Mouse (Mus musculus): ENCODE data around the gene Cox14. TPM values are rescaled to one million over a fixed set of nuclear protein-coding genes. Genes with fewer than 3 reads are reported as not detected.
"Not testable (repeated sequence)": the region's sequence is repeated elsewhere in the genome, so short reads cannot be mapped to it uniquely, and the experiment has no call there.

Gene Cox14
- polyA plus RNA-seq, 1 experiment from 2014 or later = 67.5 TPM

DNA sequence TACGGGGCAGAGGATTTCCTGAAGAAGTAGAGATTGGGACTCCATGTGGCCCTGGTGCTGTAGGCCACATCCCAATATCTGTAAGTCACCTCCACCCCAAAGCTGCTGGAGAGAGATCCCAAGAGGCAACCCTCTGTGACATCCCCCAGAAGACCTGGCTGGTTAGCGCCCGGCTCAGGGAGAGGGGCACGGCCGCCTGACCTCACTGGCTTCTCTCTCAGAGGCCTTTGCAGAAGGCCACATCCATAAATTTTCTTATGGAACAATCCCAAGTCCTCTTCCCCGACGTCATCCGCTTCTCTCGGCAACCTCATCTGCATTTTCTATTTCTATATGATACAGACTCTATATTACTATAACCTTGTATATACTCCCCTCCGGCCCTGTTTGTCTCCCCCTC lies 25.7 kb upstream of the Cox14 start:
- Histone ChIP-seq H3K27me3 (peaks cover 34% of the 10 kb centered on the region), H3K4me1 (replicated peaks) (peaks cover 51% of the 10 kb centered on the region), H3K9me3 (replicated peaks) (no peaks in the 10 kb centered on the region), H3K9ac (no peak overlapping the region), H3K4me2 (no peak overlapping the region), H3K36me3 (replicated peaks) (no peaks in the 10 kb centered on the region), H3K27ac (replicated peaks) (no peak overlapping the region), H3K4me3 (replicated peaks) (no peak overlapping the region)
- no peak for ATAC-seq (ENCODE audit: insufficient read depth)
- 83% methylated on average over 10 of the region's 10 CpGs for WGBS (ENCODE audit: insufficient replicate concordance)

DNA sequence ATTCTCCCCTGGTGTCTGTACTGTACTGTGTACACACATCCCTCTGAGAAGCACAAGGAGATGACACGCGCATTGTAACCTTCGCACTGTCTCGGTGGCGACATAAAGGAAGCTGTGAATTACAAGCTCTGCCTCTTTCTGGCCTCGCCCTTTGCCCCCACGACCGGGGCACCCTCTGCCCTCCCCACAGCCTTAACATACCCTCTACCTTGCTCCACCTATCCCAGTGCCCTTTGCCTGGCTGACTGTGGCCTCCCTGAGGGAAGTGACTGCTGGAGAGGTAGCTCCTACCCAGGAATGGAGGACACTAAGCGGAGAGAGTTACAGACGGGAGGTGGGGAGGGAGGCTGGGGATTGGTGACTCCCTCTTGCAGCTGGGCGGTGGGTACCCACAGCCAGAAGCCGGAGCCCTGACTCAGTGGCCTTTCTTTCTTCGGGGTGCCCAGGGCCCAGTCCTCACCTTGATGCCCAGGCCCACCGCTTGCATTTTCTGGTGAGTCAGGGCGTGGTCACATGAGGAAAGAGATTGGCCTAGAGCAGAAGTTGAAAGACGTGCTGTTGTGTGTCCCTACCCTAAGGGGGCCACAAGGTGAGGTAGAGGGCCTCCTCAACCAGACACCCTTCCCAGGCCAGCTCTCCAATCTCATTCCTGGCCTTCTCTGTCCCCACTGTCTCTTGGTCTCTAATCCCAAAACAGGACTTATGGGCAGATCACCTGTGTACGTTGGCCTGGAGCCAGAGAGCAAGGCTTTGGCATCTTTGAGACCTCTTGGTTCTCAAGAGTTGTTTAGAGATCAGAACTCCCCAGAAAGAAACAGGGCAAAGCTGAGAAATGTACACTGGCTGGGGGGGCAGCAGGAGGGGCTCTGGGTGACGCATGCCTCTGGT lies 25.0 kb upstream of the Cox14 start:
- Histone ChIP-seq H3K27me3 (peaks cover 27% of the 10 kb centered on the region), H3K27ac (replicated peaks) (no peak overlapping the region), H3K4me1 (replicated peaks) (peaks cover 52% of the 10 kb centered on the region), H3K9ac (no peak overlapping the region), H3K4me3 (replicated peaks) (no peak overlapping the region), H3K9me3 (replicated peaks) (no peaks in the 10 kb centered on the region), H3K4me2 (no peak overlapping the region), H3K36me3 (replicated peaks) (peaks cover under 1% of the 10 kb centered on the region; the same call in 1 of the 2 replicates)
- no peak for ATAC-seq (ENCODE audit: insufficient read depth)
- 72% methylated on average over 18 of the region's 18 CpGs for WGBS (ENCODE audit: insufficient replicate concordance)

DNA sequence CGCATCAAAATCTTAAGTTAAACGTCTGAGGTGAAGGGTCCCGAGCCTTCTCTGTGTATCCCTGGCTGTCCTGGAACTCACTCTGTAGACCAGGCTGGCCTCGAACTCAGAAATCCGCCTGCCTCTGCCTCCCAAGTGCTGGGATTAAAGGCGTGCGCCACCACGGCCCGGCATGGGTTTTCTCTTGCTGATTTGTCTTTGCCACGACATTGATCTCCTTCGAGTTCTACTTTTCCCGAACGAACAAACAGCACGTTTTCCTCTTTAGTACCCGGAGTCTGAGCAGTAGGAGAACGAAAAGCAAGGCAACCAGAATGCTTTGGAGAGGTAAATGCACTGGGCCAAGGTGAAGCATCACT lies 23.8 kb upstream of the Cox14 start:
- not testable (repeated sequence) for H3K9ac ChIP-seq; ATAC-seq (ENCODE audit: insufficient read depth); H3K9me3 ChIP-seq (replicated peaks); H3K36me3 ChIP-seq (replicated peaks); H3K27ac ChIP-seq (replicated peaks)
- peaks cover 52% of the 10 kb centered on the region for H3K4me1 ChIP-seq (replicated peaks)
- peak overlapping the region; percentile 97 for H3K4me3 ChIP-seq (replicated peaks)
- H3K4me2 ChIP-seq = peak overlapping the region; percentile 78
- WGBS (ENCODE audit: insufficient replicate concordance) = 36% methylated on average over 16 of the region's 16 CpGs
- H3K27me3 ChIP-seq = peaks cover 22% of the 10 kb centered on the region

DNA sequence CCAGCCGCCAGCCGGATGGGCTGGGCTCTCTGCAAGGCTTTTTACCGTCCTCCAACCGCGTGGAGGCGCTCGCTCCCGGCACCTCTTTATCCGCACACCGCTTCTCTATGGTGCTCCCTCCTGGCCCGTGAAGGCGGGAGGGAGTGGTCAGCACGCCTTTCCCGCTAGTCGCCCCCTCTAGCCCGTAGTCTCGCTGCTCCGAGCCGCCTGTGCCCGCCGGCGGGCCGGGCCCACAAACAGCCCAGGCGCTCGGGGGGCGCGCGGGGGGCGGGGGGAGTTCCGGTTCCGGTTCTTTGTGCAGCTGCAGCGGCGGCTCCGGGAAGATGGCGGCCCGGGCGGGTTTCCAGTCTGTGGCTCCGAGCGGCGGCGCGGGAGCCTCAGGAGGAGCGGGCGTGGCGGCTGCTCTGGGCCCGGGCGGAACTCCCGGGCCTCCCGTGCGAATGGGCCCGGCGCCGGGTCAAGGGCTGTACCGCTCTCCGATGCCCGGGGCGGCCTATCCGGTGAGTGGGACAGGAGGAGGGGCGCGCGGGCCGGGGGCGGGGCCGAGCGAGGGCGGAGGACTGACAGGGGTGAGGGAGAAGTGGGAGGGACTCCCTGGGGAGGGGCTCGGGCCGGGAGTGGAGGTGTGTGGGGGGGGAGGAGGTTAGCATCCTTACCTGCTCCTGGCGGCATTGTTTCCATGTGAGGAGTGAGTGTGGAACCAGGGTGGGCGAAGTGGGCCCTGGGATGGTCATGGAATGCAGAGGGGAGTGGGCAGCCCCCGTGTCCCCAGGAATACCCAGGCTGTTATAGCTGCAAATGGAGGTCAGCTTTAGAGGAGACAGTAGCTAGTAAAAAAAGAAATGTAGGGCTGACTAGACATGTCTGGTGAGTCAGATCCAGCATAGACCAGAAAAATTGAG lies 23.2 kb upstream of the Cox14 start, which contains the start of gene Smarcd1:
Gene Smarcd1, plus strand, starts transcription at position 131 of the 902 bp plus-strand sequence.
- peak; percentile 91 for ATAC-seq (ENCODE audit: insufficient read depth)
- Histone ChIP-seq H3K4me3 (replicated peaks) (peak within 1 kb of the TSS; percentile 97), H3K9me3 (replicated peaks) (no peaks in the 10 kb centered on the region), H3K4me2 (peak within 1 kb of the TSS; percentile 78), H3K9ac (peak within 1 kb of the TSS; percentile 92), H3K27ac (replicated peaks) (peak within 1 kb of the TSS; percentile 91), H3K36me3 (replicated peaks) (peaks cover 11% of the 10 kb centered on the region), H3K4me1 (replicated peaks) (peaks cover 52% of the 10 kb centered on the region), H3K27me3 (peaks cover 16% of the 10 kb centered on the region)
- 1% methylated on average over 71 of the region's 71 CpGs for WGBS (ENCODE audit: insufficient replicate concordance)

DNA sequence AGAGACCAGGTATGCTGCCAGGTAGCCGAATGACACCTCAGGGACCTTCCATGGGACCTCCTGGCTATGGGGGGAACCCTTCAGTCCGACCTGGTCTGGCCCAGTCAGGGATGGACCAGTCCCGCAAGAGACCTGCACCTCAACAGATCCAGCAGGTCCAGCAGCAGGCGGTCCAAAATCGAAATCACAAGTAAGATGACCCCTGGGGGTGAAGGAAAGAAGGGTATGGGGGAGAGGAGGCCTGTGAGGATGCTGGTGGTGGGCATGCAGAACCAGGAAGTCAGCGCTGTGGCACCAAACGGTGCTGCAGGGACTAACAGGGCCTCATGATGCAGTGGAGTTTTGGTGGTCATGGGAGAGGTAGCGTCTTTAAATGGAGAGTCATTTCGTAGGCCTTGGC lies 22.3 kb upstream of the Cox14 start:
- no peak for ATAC-seq (ENCODE audit: insufficient read depth)
- Histone ChIP-seq H3K9me3 (replicated peaks) (no peaks in the 10 kb centered on the region), H3K4me1 (replicated peaks) (peaks cover 52% of the 10 kb centered on the region), H3K27me3 (peaks cover 7% of the 10 kb centered on the region), H3K9ac (peak overlapping the region; percentile 92; the same call in 1 of the 2 replicates), H3K27ac (replicated peaks) (peak overlapping the region; percentile 91; the same call in 1 of the 2 replicates), H3K4me3 (replicated peaks) (peak overlapping the region; percentile 97), H3K4me2 (peak overlapping the region; percentile 78), H3K36me3 (replicated peaks) (peaks cover 20% of the 10 kb centered on the region)
- WGBS (ENCODE audit: insufficient replicate concordance) = 74% methylated on average over 9 of the region's 9 CpGs

DNA sequence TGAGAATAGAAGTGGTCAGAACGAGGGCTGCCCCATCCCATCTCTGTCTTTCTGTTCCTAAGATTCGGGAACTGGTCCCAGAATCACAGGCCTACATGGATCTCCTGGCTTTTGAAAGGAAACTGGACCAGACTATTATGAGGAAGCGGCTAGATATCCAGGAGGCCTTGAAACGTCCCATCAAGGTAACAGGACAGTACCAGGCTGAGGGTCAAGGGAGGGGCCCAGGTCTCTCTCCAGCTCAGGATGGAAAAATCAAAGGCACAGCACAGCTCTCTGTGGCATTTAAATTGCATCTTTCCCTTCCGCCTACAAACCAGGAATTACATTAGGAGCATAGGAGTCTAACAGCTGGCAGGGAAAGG lies 21.8 kb upstream of the Cox14 start:
- peaks cover 25% of the 10 kb centered on the region for H3K36me3 ChIP-seq (replicated peaks)
- H3K4me2 ChIP-seq = no peak overlapping the region
- H3K27me3 ChIP-seq = peaks cover 3% of the 10 kb centered on the region
- H3K4me1 ChIP-seq (replicated peaks) = peaks cover 50% of the 10 kb centered on the region
- no peak overlapping the region for H3K27ac ChIP-seq (replicated peaks)
- no peak overlapping the region for H3K9ac ChIP-seq
- no peaks in the 10 kb centered on the region for H3K9me3 ChIP-seq (replicated peaks)
- no peak overlapping the region for H3K4me3 ChIP-seq (replicated peaks)
- ATAC-seq (ENCODE audit: insufficient read depth) = no peak
- 81% methylated on average over 5 of the region's 5 CpGs for WGBS (ENCODE audit: insufficient replicate concordance)

DNA sequence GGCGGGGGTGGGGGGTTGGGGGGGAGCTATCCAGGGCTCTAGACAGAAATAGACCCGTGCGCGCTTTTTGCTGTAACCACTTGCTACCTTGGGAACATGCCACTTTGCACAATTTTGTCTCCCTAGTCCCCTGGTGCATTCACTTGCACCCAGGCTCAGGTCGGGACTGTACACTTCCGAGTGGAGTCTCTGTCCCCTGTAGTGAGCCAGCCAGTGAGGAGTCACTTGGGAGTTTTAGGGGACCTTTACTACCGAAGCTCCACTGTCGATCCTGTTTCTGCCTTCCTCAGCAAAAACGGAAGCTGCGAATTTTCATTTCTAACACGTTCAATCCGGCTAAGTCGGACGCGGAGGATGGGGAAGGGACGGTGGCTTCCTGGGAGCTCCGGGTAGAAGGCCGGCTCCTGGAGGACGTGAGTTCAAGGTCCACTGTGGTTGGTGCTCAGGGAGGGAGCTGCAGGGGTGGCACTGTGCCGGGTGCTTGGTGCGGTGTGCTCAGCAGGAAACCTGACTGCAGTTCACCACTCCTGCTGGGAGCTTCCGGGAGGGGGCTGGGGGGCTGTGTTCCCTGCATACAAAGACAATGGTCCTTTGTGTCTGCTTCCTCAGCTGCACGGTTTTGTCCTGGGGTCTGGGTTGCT lies 21.3 kb upstream of the Cox14 start:
- Histone ChIP-seq H3K27me3 (no peaks in the 10 kb centered on the region; the same call in 1 of the 2 replicates), H3K9me3 (replicated peaks) (no peaks in the 10 kb centered on the region), H3K9ac (no peak overlapping the region), H3K27ac (replicated peaks) (no peak overlapping the region), H3K4me3 (replicated peaks) (no peak overlapping the region), H3K4me1 (replicated peaks) (peaks cover 47% of the 10 kb centered on the region), H3K4me2 (no peak overlapping the region), H3K36me3 (replicated peaks) (peaks cover 30% of the 10 kb centered on the region)
- no peak for ATAC-seq (ENCODE audit: insufficient read depth)
- WGBS (ENCODE audit: insufficient replicate concordance) = 66% methylated on average over 23 of the region's 23 CpGs

DNA sequence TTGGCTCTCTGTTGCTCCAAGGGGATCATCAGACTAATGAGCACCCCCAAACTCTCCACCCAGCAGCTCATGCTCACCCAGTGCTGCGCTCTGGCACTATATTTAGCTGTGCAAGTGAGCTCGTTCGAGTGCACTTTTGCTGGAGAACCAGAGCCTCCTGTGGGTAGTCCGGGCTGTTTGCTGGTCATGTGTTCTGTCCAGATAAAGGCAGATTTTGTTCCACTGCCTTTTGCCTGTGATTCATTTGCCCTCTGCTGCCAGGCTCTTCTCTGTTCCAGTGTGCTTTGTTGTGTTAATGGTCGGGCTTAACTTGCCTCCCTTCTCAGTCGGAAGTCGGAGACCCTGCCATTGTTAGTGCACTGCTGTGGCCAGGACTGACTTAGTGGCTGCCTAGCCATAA lies 20.5 kb upstream of the Cox14 start:
- no peak for ATAC-seq (ENCODE audit: insufficient read depth)
- no peak overlapping the region for H3K27ac ChIP-seq (replicated peaks)
- peaks cover 37% of the 10 kb centered on the region for H3K36me3 ChIP-seq (replicated peaks)

GRCm38 (mm10) chr15:99705440-99706048 lies 19.9 kb upstream of the Cox14 start, which contains the start of gene Gm17349:
TSS of gene Gm17349 (minus strand) at chr15:99705490.
- 56% methylated on average over 11 of the region's 11 CpGs for WGBS (ENCODE audit: insufficient replicate concordance)
- no peak within 1 kb of the TSS for H3K4me3 ChIP-seq (replicated peaks)
- peaks cover 43% of the 10 kb centered on the region for H3K36me3 ChIP-seq (replicated peaks)
- no peak for ATAC-seq (ENCODE audit: insufficient read depth)
- H3K27me3 ChIP-seq = no peaks in the 10 kb centered on the region
- H3K4me2 ChIP-seq = no peak within 1 kb of the TSS
- peaks cover 42% of the 10 kb centered on the region for H3K4me1 ChIP-seq (replicated peaks)
- H3K9ac ChIP-seq = no peak within 1 kb of the TSS
- no peak within 1 kb of the TSS for H3K27ac ChIP-seq (replicated peaks)
- H3K9me3 ChIP-seq (replicated peaks) = no peaks in the 10 kb centered on the region

More for the DNA sequence above, 20.5 kb upstream of the Cox14 start:
- Histone ChIP-seq H3K4me1 (replicated peaks) (peaks cover 44% of the 10 kb centered on the region), H3K9me3 (replicated peaks) (no peaks in the 10 kb centered on the region), H3K4me2 (no peak overlapping the region), H3K9ac (no peak overlapping the region), H3K27me3 (no peaks in the 10 kb centered on the region), H3K4me3 (replicated peaks) (no peak overlapping the region)
- 56% methylated on average over 7 of the region's 7 CpGs for WGBS (ENCODE audit: insufficient replicate concordance)

- no peak for ATAC-seq (ENCODE audit: insufficient read depth)
- Histone ChIP-seq H3K9ac (no peak overlapping the region), H3K27ac (replicated peaks) (no peak overlapping the region), H3K27me3 (no peaks in the 10 kb centered on the region), H3K4me2 (no peak overlapping the region), H3K4me3 (replicated peaks) (no peak overlapping the region), H3K4me1 (replicated peaks) (peaks cover 38% of the 10 kb centered on the region), H3K36me3 (replicated peaks) (peaks cover 64% of the 10 kb centered on the region), H3K9me3 (replicated peaks) (no peaks in the 10 kb centered on the region)
- WGBS (ENCODE audit: insufficient replicate concordance) = 89% methylated on average over 13 of the region's 13 CpGs
Observed at GRCm38 (mm10) chr15:99708176-99708575, 17.2 kb upstream of the Cox14 start.
